Mouse (Mus musculus): ENCODE measurements around the gene Tnfrsf18.

The Tnfrsf18 gene

GRCm38 (mm10) chr4:156026013-156026412 is at the start of gene Tnfrsf18:
Gene Tnfrsf18, plus strand, starts transcription at chr4:156026164.
- peak; percentile 36 to 43 for DNase-seq (ENCODE audit: low spot score in 2 of 2)

- DNase-seq (ENCODE audit: low spot score in 2 of 2): no peak
These were observed 44.4 kb upstream of the Tnfrsf18 start for GRCm38 (mm10) chr4:155981436-155982082.

GRCm38 (mm10) chr4:155983788-155984187 is 42.2 kb upstream of the Tnfrsf18 start:
- DNase-seq (ENCODE audit: low spot score in 2 of 2): no peak

- DNase-seq (ENCODE audit: low spot score in 2 of 2): no peak
These were observed 34.6 kb upstream of the Tnfrsf18 start for GRCm38 (mm10) chr4:155991211-155991907.

- no peak for DNase-seq (ENCODE audit: low spot score in 2 of 2)
These were observed 34.1 kb upstream of the Tnfrsf18 start for GRCm38 (mm10) chr4:155991908-155992230.

- peak; percentile 78 to 85 for DNase-seq (ENCODE audit: low spot score in 2 of 2)
These were observed 33.6 kb upstream of the Tnfrsf18 start, which contains the start of the genes B3galt6 and Sdf4 for GRCm38 (mm10) chr4:155992241-155992905. Gene B3galt6, minus strand, starts transcription at chr4:155992649. Gene Sdf4, plus strand, starts transcription at chr4:155992872.

GRCm38 (mm10) chr4:155992906-155993547 is 32.9 kb upstream of the Tnfrsf18 start:
- peak; percentile 94 to 96 for DNase-seq (ENCODE audit: low spot score in 2 of 2)

GRCm38 (mm10) chr4:155993606-155994005 is 32.4 kb upstream of the Tnfrsf18 start:
- no peak for DNase-seq (ENCODE audit: low spot score in 2 of 2)

GRCm38 (mm10) chr4:156004109-156004508 is 21.9 kb upstream of the Tnfrsf18 start:
- DNase-seq (ENCODE audit: low spot score in 2 of 2): no peak

- no peak for DNase-seq (ENCODE audit: low spot score in 2 of 2)
These were observed 17.6 kb upstream of the Tnfrsf18 start for GRCm38 (mm10) chr4:156008369-156008768.

GRCm38 (mm10) chr4:156013637-156014036 is 12.3 kb upstream of the Tnfrsf18 start, which contains the start of gene Tnfrsf4:
Gene Tnfrsf4, plus strand, starts transcription at chr4:156013843.
- DNase-seq (ENCODE audit: low spot score in 2 of 2): no peak

- no peak for DNase-seq (ENCODE audit: low spot score in 2 of 2)
These were observed 11.5 kb upstream of the Tnfrsf18 start for GRCm38 (mm10) chr4:156014436-156014835.

- no peak for DNase-seq (ENCODE audit: low spot score in 2 of 2)
These were observed 6.2 kb upstream of the Tnfrsf18 start for GRCm38 (mm10) chr4:156019771-156020170.

- DNase-seq (ENCODE audit: low spot score in 2 of 2): no peak
These were observed 4.6 kb upstream of the Tnfrsf18 start for GRCm38 (mm10) chr4:156021381-156021780.

- DNase-seq (ENCODE audit: low spot score in 2 of 2): no peak
These were observed 4.0 kb upstream of the Tnfrsf18 start for GRCm38 (mm10) chr4:156021942-156022419.

- DNase-seq (ENCODE audit: low spot score in 2 of 2): no peak
These were observed 2.4 kb upstream of the Tnfrsf18 start for GRCm38 (mm10) chr4:156023520-156023919.

- no peak for DNase-seq (ENCODE audit: low spot score in 2 of 2)
These were observed 1.8 kb upstream of the Tnfrsf18 start for GRCm38 (mm10) chr4:156024184-156024583.

GRCm38 (mm10) chr4:156028580-156028979 is 2.6 kb downstream of the Tnfrsf18 start:
- DNase-seq (ENCODE audit: low spot score in 2 of 2): no peak

GRCm38 (mm10) chr4:156030651-156031118 is 4.7 kb downstream of the Tnfrsf18 start:
- DNase-seq (ENCODE audit: low spot score in 2 of 2): no peak

GRCm38 (mm10) chr4:156031255-156031592 is 5.3 kb downstream of the Tnfrsf18 start:
- DNase-seq (ENCODE audit: low spot score in 2 of 2): no peak

GRCm38 (mm10) chr4:156031593-156032391 is 5.8 kb downstream of the Tnfrsf18 start:
- DNase-seq (ENCODE audit: low spot score in 2 of 2): peak; percentile 71 to 78

Measured in frontal cortex, postnatal 14 days (tissue).